Mouse (Mus musculus) embryonic facial prominence, embryonic 10.5 days (tissue): ENCODE measurements around the gene Fanci. TPM values are rescaled to one million over a fixed set of nuclear protein-coding genes. Genes with fewer than 3 reads are reported as not detected.

Experiments
- DNase-seq: peaks from one replicate; pipeline ENCODE4 v3.0.0-alpha.2; 2017; ENCODE audit warnings: low spot score
- H3K27ac ChIP-seq: fragments of 300-500 bp; sonication (generic); replicated peaks from 2 replicates; pipeline ENCODE4 v1.5.1; 2016; ENCODE audit warnings: mild to moderate bottlenecking
- H3K27me3 ChIP-seq: fragments of 300-500 bp; sonication (generic); replicated peaks from 2 replicates; pipeline ENCODE4 v1.6.1; 2016; ENCODE audit warnings: low read depth, mild to moderate bottlenecking; ENCODE audit not compliant: poor library complexity, severe bottlenecking
- H3K36me3 ChIP-seq: fragments of 300-500 bp; sonication (generic); replicated peaks from 2 replicates; pipeline ENCODE4 v1.6.1; 2016; ENCODE audit warnings: mild to moderate bottlenecking, moderate library complexity
- H3K4me1 ChIP-seq: fragments of 300-500 bp; sonication (generic); 2 replicates; pipeline ENCODE4 v1.6.1; 2016
- H3K4me3 ChIP-seq: fragments of 300-500 bp; sonication (generic); 2 replicates; pipeline ENCODE4 v1.5.1; 2016; ENCODE audit warnings: mild to moderate bottlenecking, moderate library complexity
- H3K9me3 ChIP-seq: fragments of 300-500 bp; sonication (generic); 2 replicates; pipeline ENCODE4 v1.6.1; 2016; ENCODE audit warnings: mild to moderate bottlenecking
- WGBS: fragments of 180-500 bp; shearing (Covaris S2); methylation state at CpG from one replicate; pipeline ENCODE4 v1.1.7; 2016; 5-methylcytosine and 5-hydroxymethylcytosine counted together
- polyA plus RNA-seq: library from polyadenylated mRNA; unstranded; fragments of >200 nt; fragmentation: Nextera tagmentation; extraction: Ambion mirVana; gene quantifications from 2 replicates; pipeline ENCODE4 v1.2.1, GENCODE M21; 2016

Gene Fanci
- polyA plus RNA-seq, 1 experiment from 2014 or later, result 20.0 TPM

GRCm38 (mm10) chr7:79498356-79498755, 106.6 kb downstream of the Fanci start:
- Histone ChIP-seq H3K4me1 (peaks cover 37% of the 10 kb centered on the region), H3K27ac (peak overlapping the region; percentile 53; the same call in 1 of the 2 replicates), H3K27me3 (peaks cover 100% of the 10 kb centered on the region), H3K9me3 (no peaks in the 10 kb centered on the region), H3K36me3 (no peaks in the 10 kb centered on the region), H3K4me3 (no peak overlapping the region)
- no peak for DNase-seq
- 4% methylated on average over 6 of the region's 6 CpGs for WGBS

- WGBS, result 1% methylated on average over 35 of the region's 35 CpGs
Observed at GRCm38 (mm10) chr7:79498965-79499595, 107.4 kb downstream of the Fanci start.

More at GRCm38 (mm10) chr7:79498965-79499595, 107.4 kb downstream of the Fanci start:
- Histone ChIP-seq H3K27me3 (peaks cover 100% of the 10 kb centered on the region), H3K36me3 (no peaks in the 10 kb centered on the region), H3K4me1 (peaks cover 37% of the 10 kb centered on the region), H3K27ac (0 out of 2 replicates have a peak overlapping the region, but pooled peaks have one; percentile 52), H3K4me3 (peak overlapping the region; percentile 57), H3K9me3 (no peaks in the 10 kb centered on the region)
- peak; percentile 82 for DNase-seq

Other genes starting within 250 kb of the Fanci start
- 131 and 134 TPM in 2 replicates for gene Mfge8, start 242.9 kb upstream of the Fanci start, polyA plus RNA-seq
- gene Abhd2, start 118.7 kb upstream of the Fanci start, polyA plus RNA-seq, result 8.7 TPM in 2 replicates
- gene Rlbp1, start 4.9 kb upstream of the Fanci start, polyA plus RNA-seq, result 1.1 and 1.5 TPM in 2 replicates
- 33.4 and 37.8 TPM in 2 replicates for gene Polg, start 74.4 kb downstream of the Fanci start, polyA plus RNA-seq
- 0.51 TPM in 1 of 2 replicates, not detected in the other for gene Rhcg, start 225.7 kb downstream of the Fanci start, polyA plus RNA-seq